Mouse (Mus musculus) c-Kit-negative CD71-positive TER-119-positive erythroid progenitor cells, embryonic 14.5 days (primary cell): ENCODE measurements around the gene Dmrtc2.
A peak's percentile ranks its signal among the peaks of the same experiment; 100 is the strongest.
"Not testable (repeated sequence)": the region's sequence is repeated elsewhere in the genome, so short reads cannot be mapped to it uniquely, and the experiment has no call there.

Source experiments
- DNase-seq: peaks from one replicate; pipeline ENCODE4 v3.0.0-alpha.2; 2013; ENCODE audit warnings: low read depth, low spot score

Dmrtc2 gene

GRCm38 (mm10) chr7:24869080-24869479 lies 777 bp upstream of the Dmrtc2 start:
- DNase-seq: no peak

DNA sequence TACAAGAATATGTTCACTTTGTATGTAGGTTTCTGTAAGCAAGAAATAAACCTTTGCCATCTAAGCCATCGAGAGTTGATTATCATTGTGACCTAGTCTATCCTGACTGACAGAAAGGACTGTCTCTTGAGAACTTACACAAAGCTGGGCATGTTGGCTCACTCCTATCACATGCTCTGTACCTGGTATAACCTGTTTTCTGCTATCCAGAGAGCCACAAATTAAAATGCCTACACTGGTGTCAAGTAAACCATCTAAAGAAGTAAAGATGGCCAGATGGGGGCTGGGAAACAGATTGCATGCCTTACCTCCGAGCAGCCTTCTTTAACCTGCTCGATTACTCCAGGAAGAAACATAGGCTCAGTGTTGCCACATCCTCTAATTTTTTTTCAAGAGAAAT lies 7.7 kb downstream of the Dmrtc2 start:
- no peak for DNase-seq

DNA sequence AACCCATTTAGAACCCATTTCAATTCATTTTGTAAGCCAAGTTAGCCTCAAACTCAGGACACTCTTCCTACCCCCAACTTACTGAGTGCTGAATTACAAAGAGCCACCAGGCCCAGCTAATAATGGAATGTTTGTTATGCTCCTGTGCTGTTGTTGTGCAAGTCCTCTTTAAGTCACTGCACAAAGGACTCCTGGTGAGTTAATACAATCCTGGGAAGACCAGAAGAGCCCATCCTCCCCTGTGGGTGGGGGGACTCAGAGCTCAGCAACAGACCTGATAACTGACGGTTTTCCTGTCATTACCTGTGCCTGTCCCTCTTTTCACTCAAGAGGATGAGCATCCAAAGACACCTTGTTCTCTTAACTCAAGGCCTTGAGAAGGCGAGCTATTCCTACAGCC lies 9.8 kb downstream of the Dmrtc2 start:
- no peak for DNase-seq

DNA sequence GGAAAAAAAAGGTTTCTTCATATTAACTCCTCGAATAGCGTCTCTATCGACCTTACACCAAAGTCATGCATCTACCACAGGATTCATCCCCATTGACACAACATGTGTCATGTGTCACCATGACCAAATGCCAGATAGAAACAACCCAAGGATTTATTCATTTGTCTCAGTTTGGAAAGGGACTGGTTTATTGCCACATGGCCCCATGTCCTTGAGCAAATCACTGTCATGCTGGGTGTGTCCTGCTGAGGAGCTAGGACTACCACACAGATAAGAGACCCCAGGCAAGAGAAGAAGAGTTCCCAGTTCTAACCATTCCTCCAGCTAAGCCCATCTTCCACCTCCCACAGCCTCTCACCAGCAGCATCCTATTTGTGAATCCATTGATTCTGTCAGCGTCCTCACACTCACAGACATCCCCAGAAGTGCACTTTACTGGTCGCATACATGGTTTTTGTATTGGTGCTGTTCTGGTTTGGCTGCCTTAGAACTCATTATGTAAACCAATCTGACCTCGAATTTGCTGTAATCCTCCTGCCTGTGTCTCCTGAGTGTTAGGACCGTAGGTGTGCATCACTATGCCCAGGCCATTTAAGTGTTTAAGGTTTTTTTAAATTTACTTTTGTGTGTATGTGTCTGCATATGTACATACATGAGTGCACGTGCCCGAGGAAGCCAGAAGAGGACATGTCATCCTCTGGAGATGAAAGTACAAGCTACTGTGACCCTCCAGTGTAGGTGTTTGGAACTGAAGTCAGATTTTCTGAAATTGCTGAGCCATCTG lies 12.8 kb downstream of the Dmrtc2 start:
- DNase-seq: no peak

DNA sequence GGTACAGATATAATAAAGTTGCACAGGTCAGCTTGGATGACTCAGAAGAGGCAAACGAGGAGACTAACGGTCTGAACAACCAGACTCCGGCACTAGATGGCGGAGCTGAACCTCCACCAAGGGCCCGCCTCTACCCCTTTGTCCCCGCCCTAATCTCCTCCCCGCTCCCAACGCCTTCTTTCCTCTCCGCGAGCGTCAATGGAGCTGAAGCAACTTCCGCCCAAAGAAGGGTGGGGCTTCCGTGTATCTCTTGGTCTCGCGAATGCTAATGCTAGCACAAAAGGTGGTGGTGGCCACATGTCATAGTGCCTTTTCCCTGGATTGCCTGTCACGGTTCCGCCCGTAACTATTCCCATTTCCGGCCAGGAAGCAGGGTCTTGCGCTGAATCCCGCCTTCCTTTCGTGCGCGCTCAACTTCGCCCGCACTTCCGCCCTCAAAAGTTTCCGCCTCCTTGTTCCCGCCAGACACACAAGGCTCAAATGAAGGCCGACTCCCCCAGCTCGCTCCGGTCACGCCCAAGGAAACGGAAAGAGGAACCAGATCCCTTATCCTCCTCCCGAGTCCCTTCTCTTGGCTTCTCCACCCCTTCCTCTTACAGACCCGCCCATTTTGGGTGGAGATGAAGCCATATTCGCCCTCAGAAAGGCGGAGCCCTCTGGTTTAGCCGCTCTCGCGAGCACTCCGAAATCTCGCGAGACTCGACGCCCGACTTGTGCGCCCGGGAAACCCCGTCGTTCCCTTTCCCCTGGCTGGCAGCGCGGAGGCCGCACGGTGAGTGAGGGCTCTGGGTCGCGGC lies 14.2 kb downstream of the Dmrtc2 start, which contains the start of gene Rps19:
Gene Rps19 (plus strand): TSS at position 476 of the 797 bp plus-strand sequence.
- DNase-seq: peak; percentile 99

DNA sequence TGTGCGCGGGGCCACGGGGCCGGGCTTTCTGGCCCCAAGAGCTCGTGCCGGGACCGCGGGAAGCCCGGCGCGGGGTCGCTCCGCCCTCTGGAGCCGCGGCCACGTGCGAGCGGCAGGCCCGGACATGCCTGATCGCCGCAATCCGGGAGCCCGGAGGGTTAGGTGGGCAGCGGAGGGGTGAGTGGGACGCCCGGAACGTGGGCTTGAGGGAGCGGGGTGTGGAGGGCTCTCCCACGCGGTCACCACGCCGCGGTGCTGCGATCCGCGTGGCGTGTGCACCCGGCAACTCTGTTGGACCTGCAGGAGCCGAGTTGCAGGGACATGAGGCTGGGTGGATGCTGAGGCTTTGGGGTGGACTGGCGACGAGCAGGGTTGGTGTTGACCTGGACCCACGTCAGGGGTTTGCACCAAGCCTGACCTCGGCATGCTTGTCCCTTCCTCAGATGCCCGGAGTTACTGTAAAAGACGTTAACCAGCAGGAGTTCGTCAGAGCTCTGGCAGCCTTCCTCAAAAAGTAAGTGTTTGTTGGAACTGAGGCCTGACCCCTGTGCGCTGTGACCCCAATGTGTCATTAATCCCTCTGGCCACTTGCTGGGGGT lies 14.9 kb downstream of the Dmrtc2 start:
- no peak for DNase-seq

- no peak for DNase-seq
Measured at GRCm38 (mm10) chr7:24885468-24886307, 15.8 kb downstream of the Dmrtc2 start.

- DNase-seq: no peak
Measured at GRCm38 (mm10) chr7:24886308-24886633, 16.4 kb downstream of the Dmrtc2 start.

DNA sequence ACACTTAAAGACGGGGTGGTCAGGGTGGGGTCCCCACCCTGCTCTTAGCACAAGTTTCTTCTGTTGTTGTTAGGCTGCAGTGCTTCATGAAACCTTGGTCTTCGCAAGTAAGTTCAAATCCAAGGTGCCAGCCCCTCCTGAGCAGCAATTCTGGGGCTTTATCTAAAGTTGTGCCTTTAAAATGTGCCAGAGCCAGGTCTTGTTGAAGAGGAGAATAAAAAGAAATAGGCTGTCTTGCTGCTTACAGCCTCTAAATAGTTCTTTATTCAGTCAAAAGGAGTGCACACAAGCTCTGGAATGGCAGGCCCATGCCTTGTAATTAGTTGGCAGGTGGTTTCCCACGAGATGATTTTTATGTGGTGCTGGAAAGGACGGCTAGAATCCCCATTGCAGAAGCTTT lies 17.2 kb downstream of the Dmrtc2 start:
- DNase-seq: no peak

DNA sequence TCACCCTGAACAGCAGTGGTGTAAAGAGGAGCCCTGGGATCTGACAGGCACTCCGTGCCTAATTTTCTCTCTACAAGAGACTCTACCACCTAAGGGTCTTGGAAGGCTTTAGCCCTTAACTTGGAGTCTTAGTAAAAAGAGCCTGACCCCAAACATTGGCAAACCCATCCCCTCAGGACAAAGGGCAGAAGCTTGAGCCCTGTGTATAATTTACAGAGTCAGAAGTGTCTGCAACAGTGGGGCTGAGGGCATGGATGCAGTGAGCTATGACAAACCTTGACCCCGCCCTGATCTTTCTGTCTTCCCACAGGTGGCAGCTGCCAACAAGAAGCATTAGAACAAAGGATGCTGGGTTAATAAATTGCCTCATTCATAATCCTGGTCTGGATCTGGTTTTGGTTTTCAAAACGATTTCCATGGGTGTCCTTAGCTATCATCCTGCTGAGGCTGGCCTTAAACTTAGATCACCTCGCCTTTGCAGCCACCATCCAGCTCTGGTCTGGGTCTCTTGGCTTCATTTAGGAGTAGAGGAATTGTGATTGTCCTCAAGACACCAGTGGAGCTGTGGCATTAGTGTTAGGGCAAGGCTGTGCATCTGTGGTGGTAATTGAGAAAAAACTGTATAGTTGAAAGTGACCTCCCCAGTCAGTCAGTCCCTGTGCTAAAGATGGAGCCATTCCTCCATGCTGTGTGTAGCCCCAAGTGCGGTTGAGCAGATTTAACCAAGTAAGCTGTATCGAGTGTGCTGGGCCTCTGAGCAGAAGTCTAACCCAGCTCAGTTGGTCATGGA lies 19.8 kb downstream of the Dmrtc2 start:
- DNase-seq: no peak

- peak; percentile 72 for DNase-seq
Measured at GRCm38 (mm10) chr7:24890281-24891216, 20.7 kb downstream of the Dmrtc2 start.

- no peak for DNase-seq
Measured at GRCm38 (mm10) chr7:24891241-24892124, 21.6 kb downstream of the Dmrtc2 start.

DNA sequence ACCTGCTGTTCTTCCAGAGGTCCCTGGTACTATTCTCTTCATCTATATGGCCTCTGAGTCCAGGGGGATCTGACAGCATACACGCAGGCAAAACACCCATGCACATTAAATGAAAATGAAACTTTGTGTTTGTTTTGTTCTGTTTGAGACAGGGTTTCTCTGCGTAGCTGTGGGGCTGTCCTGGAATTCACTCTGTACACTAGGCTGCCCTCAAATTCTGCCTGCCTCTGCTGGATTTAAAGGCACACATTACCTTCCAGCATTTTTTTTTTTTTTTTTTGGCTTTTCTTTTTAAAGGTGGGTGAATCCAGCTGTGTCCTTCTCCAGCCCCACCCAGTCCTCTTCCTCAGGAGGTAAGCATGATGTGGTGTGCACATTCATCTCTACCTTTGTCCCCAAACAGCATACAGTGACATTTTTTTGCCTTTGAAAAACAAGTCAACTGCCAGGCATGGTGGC lies 22.3 kb downstream of the Dmrtc2 start:
- no peak for DNase-seq

GRCm38 (mm10) chr7:24895749-24896148 lies 25.9 kb downstream of the Dmrtc2 start:
- DNase-seq: not testable (repeated sequence)

GRCm38 (mm10) chr7:24896269-24896668 lies 26.4 kb downstream of the Dmrtc2 start:
- no peak for DNase-seq

DNA sequence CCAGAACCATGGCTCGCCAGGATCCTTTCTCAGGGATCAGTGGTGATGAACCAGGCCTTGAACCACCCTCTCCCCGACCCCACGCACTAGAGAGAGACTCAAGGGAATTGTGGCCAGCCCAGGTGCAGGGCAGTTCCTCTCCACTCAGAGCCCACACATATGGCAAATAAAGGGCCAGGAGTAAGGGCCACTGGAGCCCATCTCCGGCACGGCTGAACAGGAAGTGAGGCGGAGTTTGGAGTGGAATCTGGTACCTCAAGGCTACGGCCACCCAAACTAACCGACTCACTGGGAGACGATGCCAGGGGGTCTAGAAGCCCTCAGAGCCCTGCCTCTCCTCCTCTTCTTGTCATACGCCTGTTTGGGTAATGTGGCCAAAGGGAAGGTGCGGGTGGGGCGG lies 27.4 kb downstream of the Dmrtc2 start, which contains the start of gene Cd79a:
Gene Cd79a (plus strand): TSS at position 158 of the 400 bp plus-strand sequence.
- DNase-seq: no peak

DNA sequence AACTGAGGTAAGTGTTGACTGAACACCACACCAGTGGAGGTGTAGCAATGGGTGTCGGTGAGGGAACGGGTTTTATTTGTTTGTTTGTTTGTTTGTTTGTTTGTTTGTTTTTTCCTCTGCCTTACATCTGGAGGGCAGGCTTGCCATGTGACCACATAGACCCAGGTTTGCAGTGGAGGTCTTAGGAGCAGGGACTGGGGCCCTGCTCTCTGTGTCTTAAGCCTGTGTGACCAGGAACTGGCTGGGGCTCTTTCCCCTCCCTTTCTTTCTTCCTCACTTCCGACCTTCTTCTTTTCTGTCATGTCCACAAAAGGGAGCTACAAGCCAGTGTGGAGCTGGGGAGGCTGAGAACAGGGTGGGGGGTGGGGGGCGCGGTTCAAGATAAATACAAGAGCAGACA lies 28.1 kb downstream of the Dmrtc2 start:
- no peak for DNase-seq

DNA sequence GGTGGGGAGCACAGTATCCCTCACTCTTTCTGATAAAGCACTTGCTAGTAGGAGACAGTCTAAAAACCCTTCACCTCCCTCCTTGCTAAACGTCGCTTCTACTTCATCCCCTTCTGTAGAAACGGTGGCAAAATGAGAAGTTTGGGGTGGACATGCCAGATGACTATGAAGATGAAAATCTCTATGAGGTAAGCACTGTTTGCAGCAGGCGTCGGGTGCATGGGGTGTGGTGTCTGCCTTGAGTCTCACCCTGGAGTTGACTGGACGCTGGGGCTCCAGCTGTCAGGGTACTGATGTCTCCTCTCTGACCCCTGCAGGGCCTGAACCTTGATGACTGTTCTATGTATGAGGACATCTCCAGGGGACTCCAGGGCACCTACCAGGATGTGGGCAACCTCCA lies 31.3 kb downstream of the Dmrtc2 start:
- DNase-seq: no peak

GRCm38 (mm10) chr7:24901842-24902241 lies 32.0 kb downstream of the Dmrtc2 start:
- no peak for DNase-seq
